Mouse (Mus musculus): ENCODE measurements around the gene Vipr1.

DNA sequence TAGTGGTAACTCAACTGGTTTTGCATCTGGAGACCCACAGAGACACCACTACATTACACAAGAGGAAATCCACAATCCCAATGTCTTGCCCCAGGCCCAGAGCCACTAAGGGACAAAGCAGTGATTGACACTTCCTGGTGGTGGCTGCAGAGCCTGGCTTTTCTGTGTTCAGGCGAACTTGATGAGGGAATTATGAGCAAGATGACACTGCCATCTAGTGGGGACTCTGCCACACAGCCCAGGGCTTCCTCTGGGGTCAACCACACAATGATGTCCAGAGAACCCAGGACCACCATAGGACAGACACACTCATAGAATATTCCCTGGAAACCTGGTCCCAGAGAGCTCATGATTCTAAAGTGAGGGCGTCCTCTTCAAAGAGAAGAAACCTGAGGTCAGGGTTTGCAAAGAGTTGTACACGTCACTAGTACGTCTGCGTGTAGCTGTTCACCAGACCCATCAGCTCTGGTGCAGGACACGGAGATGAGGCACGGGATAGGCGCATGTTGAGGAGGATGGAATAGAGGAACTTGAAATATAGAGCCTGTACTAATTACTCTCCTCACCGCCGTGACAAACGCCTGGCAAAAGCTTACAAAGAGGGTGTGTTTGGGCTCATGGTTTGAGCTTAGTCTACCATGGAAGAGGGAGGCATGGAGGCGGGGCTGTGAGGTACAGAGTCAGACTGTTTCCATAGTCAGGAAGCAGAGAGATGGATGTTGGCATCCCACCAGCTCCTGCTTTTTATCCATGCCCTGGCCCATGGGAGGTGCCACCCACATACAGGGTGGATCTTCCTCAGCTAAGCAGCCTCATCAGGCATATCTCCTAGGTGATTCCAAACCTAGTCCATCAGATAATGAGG, 36.9 kb upstream of the Vipr1 start:
- TF ChIP-seq CTCF (IDR thresholded peaks at IDR 0.05; ENCODE audit: extremely low read depth, insufficient read length, insufficient replicate concordance, low read depth, low read length) (peak; percentile 88; the same call in 1 of the 2 replicates), POLR2A (IDR thresholded peaks at IDR 0.05; ENCODE audit: low read depth, low read length) (no peak)
